11 mouse cellular contexts compared by ENCODE assay signal in genomic region chr12:111901105-111901875, GRCm38 (mm10). TPM values are rescaled to one million over a fixed set of nuclear protein-coding genes. Genes with fewer than 3 reads are reported as not detected.
DNase-seq lines count a peak whose midpoint lies in the region; ATAC-seq and TF ChIP-seq lines count a peak whose summit lies in the region.
"Had no signal": no experiment of that assay in that cellular context is flagged by ENCODE, and none has a peak within 500 bp of the region (broad histone marks: within the 10 kb centered on the region; RNA-seq: fewer than 3 reads in every experiment).

No protein-coding gene starts in this region.

- H3K79me2 ChIP-seq in MEL (ENCODE audit: control insufficient read depth, insufficient read depth, low read length, poor library complexity): no peaks in the 10 kb centered on the region

- no peaks in the 10 kb centered on the region for H3K9me3 ChIP-seq in forebrain, embryonic 15.5 days
- H3K9me3 ChIP-seq in forebrain, embryonic 12.5 days: no peaks in the 10 kb centered on the region
- H3K9me3 ChIP-seq in MEL (replicated peaks; ENCODE audit: insufficient read depth, low read length): no peaks in the 10 kb centered on the region
- H3K9me3 ChIP-seq: heart, embryonic 12.5 days; liver, embryonic 15.5 days had no signal

- TF ChIP-seq EP300 in MEL (IDR thresholded peaks at IDR 0.05; ENCODE audit: low read depth in 1 of 2, low read length in 2 of 2): peak in 1 of 2 experiments; percentile 32; a peak in 2 of 4 replicates

- intact Hi-C loops in left cerebral cortex, postnatal 4 days (cut with DNase I): no loop called here

- peak; percentile 45 to 61 for DNase-seq in left cerebral cortex, adult 9 months (ENCODE audit: low spot score in 2 of 2)
- no peak for DNase-seq in left cerebral cortex, postnatal 4 days
- DNase-seq in MEL (ENCODE audit: low read depth, low spot score): peak; percentile 76
- DNase-seq in layer of hippocampus, adult 9-10 months (ENCODE audit: low spot score): peak; percentile 66
- no peak for DNase-seq in adrenal gland, postnatal 14 days
- no peak for DNase-seq in cerebellum, adult 11 months
- DNase-seq: cerebellum, adult 8-10 months had no signal

- no peak for TF ChIP-seq CTCF in MEL (IDR thresholded peaks at IDR 0.05 in 2 of 3, conservative IDR thresholded peaks at IDR 0.05 in 1 of 3; ENCODE audit: control insufficient read depth in 1 of 3, insufficient read depth in 1 of 3, low read depth in 2 of 3, low read length in 3 of 3, poor library complexity in 1 of 3, severe bottlenecking in 1 of 3)

- H3K4me3 ChIP-seq in forebrain, embryonic 15.5 days: no peak overlapping the region
- no peak overlapping the region for H3K4me3 ChIP-seq in forebrain, embryonic 12.5 days (replicated peaks)
- peak overlapping the region in 1 of 2 experiments; percentile 9; a peak in 1 of 4 replicates for H3K4me3 ChIP-seq in MEL (ENCODE audit: control insufficient read depth in 1 of 2, insufficient read depth in 1 of 2, low read depth in 2 of 2, low read length in 2 of 2)
- H3K4me3 ChIP-seq: heart, embryonic 12.5 days; liver, embryonic 15.5 days had no signal

- peaks cover 26% of the 10 kb centered on the region for H3K4me1 ChIP-seq in forebrain, embryonic 15.5 days
- H3K4me1 ChIP-seq in forebrain, embryonic 12.5 days: 0 out of 2 replicates have a peak, but pooled peaks cover 5% of the 10 kb centered on the region
- peaks cover 19 to 24% of the 10 kb centered on the region in 2 experiments for H3K4me1 ChIP-seq in MEL (ENCODE audit: control insufficient read depth in 1 of 2, insufficient read depth in 2 of 2, low read length in 2 of 2)

- no peaks in the 10 kb centered on the region for H3K36me3 ChIP-seq in forebrain, embryonic 15.5 days
- H3K36me3 ChIP-seq in forebrain, embryonic 12.5 days (replicated peaks): no peaks in the 10 kb centered on the region
- H3K36me3 ChIP-seq in MEL (ENCODE audit: control insufficient read depth in 1 of 2, insufficient read depth in 2 of 2, low read length in 2 of 2): peaks cover 0 to 29% of the 10 kb centered on the region in 2 experiments; a peak in 2 of 4 replicates
- H3K36me3 ChIP-seq: heart, embryonic 12.5 days; liver, embryonic 15.5 days had no signal

- TF ChIP-seq RAD21 in MEL (IDR thresholded peaks at IDR 0.05; ENCODE audit: low read depth, low read length): no peak

- TF ChIP-seq POLR2A in MEL (IDR thresholded peaks at IDR 0.05; ENCODE audit: control insufficient read depth in 1 of 2, insufficient read depth in 1 of 2, low read depth in 1 of 2, low read length in 2 of 2, poor library complexity in 1 of 2): no peak

- WGBS in forebrain, embryonic 15.5 days: 30% methylated on average over 12 of the region's 12 CpGs
- 61% methylated on average over 12 of the region's 12 CpGs for WGBS in forebrain, embryonic 12.5 days

- H3K27me3 ChIP-seq in forebrain, embryonic 15.5 days: no peaks in the 10 kb centered on the region
- H3K27me3 ChIP-seq in forebrain, embryonic 12.5 days: peaks cover 12% of the 10 kb centered on the region
- H3K27me3 ChIP-seq in MEL (ENCODE audit: control insufficient read depth in 1 of 2, insufficient read depth in 2 of 2, low read length in 2 of 2): no peaks in the 10 kb centered on the region
- H3K27me3 ChIP-seq: heart, embryonic 12.5 days; liver, embryonic 15.5 days had no signal

- ATAC-seq in forebrain, embryonic 15.5 days (replicated peaks): peak; percentile 71
- ATAC-seq in forebrain, embryonic 12.5 days (ENCODE audit: low FRiP score): no peak

- H3K9ac ChIP-seq in forebrain, embryonic 15.5 days (replicated peaks): no peak overlapping the region
- no peak overlapping the region for H3K9ac ChIP-seq in forebrain, embryonic 12.5 days
- H3K9ac ChIP-seq in MEL (ENCODE audit: control insufficient read depth, low read depth, low read length, poor library complexity, severe bottlenecking): no peak overlapping the region; the same call in 1 of the 2 replicates
- H3K9ac ChIP-seq: heart, embryonic 12.5 days; liver, embryonic 15.5 days had no signal

- peak overlapping the region; percentile 46 for H3K27ac ChIP-seq in forebrain, embryonic 15.5 days (replicated peaks)
- H3K27ac ChIP-seq in forebrain, embryonic 12.5 days: no peak overlapping the region
- H3K27ac ChIP-seq in MEL (ENCODE audit: control insufficient read depth, low read depth, low read length): peak overlapping the region; percentile 38
- H3K27ac ChIP-seq: liver, embryonic 15.5 days had no signal

- H3K4me2 ChIP-seq in forebrain, embryonic 15.5 days (replicated peaks): no peak overlapping the region
- no peak overlapping the region for H3K4me2 ChIP-seq in forebrain, embryonic 12.5 days
- H3K4me2 ChIP-seq: heart, embryonic 12.5 days; liver, embryonic 15.5 days had no signal

TF ChIP-seq in MEL, 35 proteins besides CTCF, POLR2A, EP300 and RAD21:
- no peak for TF ChIP-seq POLR2AphosphoS2 (IDR thresholded peaks at IDR 0.05; ENCODE audit: low read length)
- TF ChIP-seq SIN3A (IDR thresholded peaks at IDR 0.05; ENCODE audit: low read length): peak; percentile 46; the same call in 1 of the 2 replicates
- 0 out of 2 replicates have a peak, but pooled peaks have one; percentile 46 for TF ChIP-seq MYC (IDR thresholded peaks at IDR 0.05; ENCODE audit: low read depth, low read length)
- TF ChIP-seq CHD2 (IDR thresholded peaks at IDR 0.05; ENCODE audit: low read length): no peak
- TF ChIP-seq MAFK (IDR thresholded peaks at IDR 0.05; ENCODE audit: borderline replicate concordance, low read depth, low read length): no peak
- TF ChIP-seq HCFC1 (IDR thresholded peaks at IDR 0.05; ENCODE audit: low read depth, low read length): no peak
- peak; percentile 46; the same call in 1 of the 2 replicates for TF ChIP-seq GATA1 (IDR thresholded peaks at IDR 0.05; ENCODE audit: low read depth, low read length)

RNA-seq across cellular contexts. Expression of gene Ppp1r13b, which starts 6.6 kb away (rescaled TPM):
- polyA plus RNA-seq in forebrain, embryonic 15.5 days (2015; fragmentation: Nextera tagmentation; extraction: Ambion mirVana): 21.4 and 22.6 TPM in 2 replicates
- 9.5 and 9.9 TPM in 2 replicates for polyA plus RNA-seq in forebrain, embryonic 12.5 days (2016; fragmentation: Nextera tagmentation; extraction: Ambion mirVana)
- total RNA-seq in left cerebral cortex, postnatal 4 days (2021): 10 to 100 TPM; 58.1 to 60.3 TPM
- total RNA-seq in MEL (2012; rRNA removed): 1.5 and 2.0 TPM in 2 replicates
- 1 to 10 TPM in 1 of 2 experiments, not detected in 1; 8.7 TPM for polyA plus RNA-seq in MEL (2012; ENCODE audit: insufficient read depth in 1 of 2, insufficient read length in 2 of 2, low read depth in 1 of 2, low replicate concordance in 2 of 2, missing spikeins in 1 of 2)
- total RNA-seq in adrenal gland, postnatal 14 days (2021): 17.5 and 22.0 TPM in 2 replicates

Comparison
In these comparisons a context has a peak if more than half of its experiments do, and no peak if none do; other contexts are left out.
1. DNase-seq: peak in left cerebral cortex, adult 9 months (2 of 2), MEL (single experiment) and layer of hippocampus, adult 9-10 months (single experiment); none in left cerebral cortex, postnatal 4 days (single experiment), adrenal gland, postnatal 14 days (single experiment) and cerebellum, adult 11 months (single experiment).